Mouse (Mus musculus): Measurements from ENCODE around the gene Tpt1. TPM values are rescaled to one million over a fixed set of nuclear protein-coding genes. Genes with fewer than 3 reads are reported as not detected.

Tpt1 gene
- polyA plus RNA-seq, 1 experiment, result 4,417 TPM

GRCm38 (mm10) chr14:75892118-75892517 lies 47.2 kb downstream of the Tpt1 start:
- Histone ChIP-seq H3K27ac (ENCODE audit: insufficient read depth, low read length) (no peak overlapping the region), H3K4me3 (ENCODE audit: insufficient read depth, low read length) (no peak overlapping the region), H3K4me1 (ENCODE audit: control insufficient read depth, insufficient read depth, low read length) (no peaks in the 10 kb centered on the region)
- TF ChIP-seq POLR2A (IDR thresholded peaks at IDR 0.05; ENCODE audit: low read depth, low read length), result no peak
- TF ChIP-seq CTCF (IDR thresholded peaks at IDR 0.05; ENCODE audit: borderline replicate concordance, insufficient read depth, low read length), result no peak

Other genes starting within 250 kb of the Tpt1 start
- gene Erich6b, start 202.8 kb upstream of the Tpt1 start, polyA plus RNA-seq (2011; ENCODE audit: insufficient read length, low read depth, missing spikeins), result not detected in 2 replicates
- 26.6 and 27.2 TPM in 2 replicates for gene Cog3, start 90.6 kb upstream of the Tpt1 start, polyA plus RNA-seq (2011; ENCODE audit: insufficient read length, low read depth, missing spikeins)
- gene Slc25a30, start 58.1 kb upstream of the Tpt1 start, polyA plus RNA-seq (2011; ENCODE audit: insufficient read length, low read depth, missing spikeins), result 22.3 and 23.8 TPM in 2 replicates
- 0.12 TPM in 1 of 2 replicates, not detected in the other for gene Kctd4, start 109.9 kb downstream of the Tpt1 start, polyA plus RNA-seq (2011; ENCODE audit: insufficient read length, low read depth, missing spikeins)
- gene Gtf2f2, start 165.8 kb downstream of the Tpt1 start, polyA plus RNA-seq (2011; ENCODE audit: insufficient read length, low read depth, missing spikeins), result 23.9 TPM in 2 replicates